Mouse (Mus musculus): ENCODE results near the gene Cdk5r2.
A peak's percentile ranks its signal among the peaks of the same experiment; 100 is the strongest.

Cdk5r2 gene

DNA sequence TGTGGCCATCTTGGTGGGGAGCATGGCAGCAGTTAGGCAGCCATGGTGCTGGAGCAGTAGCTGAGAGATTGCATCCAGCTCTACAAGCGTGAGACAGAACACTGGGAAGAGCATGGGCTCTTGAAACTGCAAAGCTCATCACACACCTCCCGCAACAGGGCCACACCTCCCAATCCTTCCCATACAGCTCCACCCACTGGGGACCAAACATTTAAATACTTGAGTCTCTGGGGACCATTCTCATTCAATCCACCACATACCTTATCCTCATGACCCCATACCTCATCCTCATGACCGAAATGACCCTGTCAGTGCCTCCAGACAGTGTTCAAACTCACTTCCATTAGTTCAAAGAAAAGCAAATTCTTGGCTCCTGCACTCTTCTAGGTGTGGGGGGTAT, 21.5 kb upstream of the Cdk5r2 start:
- H3K4me1 ChIP-seq (replicated peaks; ENCODE audit: low read depth, low read length), result peaks cover 27% of the 10 kb centered on the region
- H3K9me3 ChIP-seq (ENCODE audit: low read length), result no peaks in the 10 kb centered on the region
- no peaks in the 10 kb centered on the region for H3K36me3 ChIP-seq (ENCODE audit: insufficient read depth, low read length)
- no peak overlapping the region for H3K4me3 ChIP-seq (replicated peaks; ENCODE audit: low read length)
- no peak for TF ChIP-seq POU5F1 (IDR thresholded peaks at IDR 0.05; ENCODE audit: borderline replicate concordance, low read length)
- TF ChIP-seq NANOG (IDR thresholded peaks at IDR 0.05; ENCODE audit: borderline replicate concordance, low read length), result no peak
- TF ChIP-seq CTCF (conservative IDR thresholded peaks at IDR 0.05; ENCODE audit: low read length), result no peak
- H3K27me3 ChIP-seq (ENCODE audit: insufficient read depth, low read length), result peaks cover 10% of the 10 kb centered on the region

- no peaks in the 10 kb centered on the region for H3K36me3 ChIP-seq (ENCODE audit: insufficient read depth, low read length)
Observed at GRCm38 (mm10) chr1:74843090-74843489, 11.6 kb upstream of the Cdk5r2 start.

GRCm38 (mm10) chr1:74846341-74846740, 8.4 kb upstream of the Cdk5r2 start:
- no peaks in the 10 kb centered on the region for H3K36me3 ChIP-seq (ENCODE audit: insufficient read depth, low read length)
- H3K4me3 ChIP-seq (replicated peaks; ENCODE audit: low read length), result no peak overlapping the region
- peaks cover 23% of the 10 kb centered on the region for H3K4me1 ChIP-seq (replicated peaks; ENCODE audit: low read depth, low read length)
- H3K27me3 ChIP-seq (ENCODE audit: insufficient read depth, low read length), result peaks cover 35% of the 10 kb centered on the region
- TF ChIP-seq CTCF (conservative IDR thresholded peaks at IDR 0.05; ENCODE audit: low read length) (no peak), NANOG (IDR thresholded peaks at IDR 0.05; ENCODE audit: borderline replicate concordance, low read length) (no peak), POU5F1 (IDR thresholded peaks at IDR 0.05; ENCODE audit: borderline replicate concordance, low read length) (no peak)
- H3K9me3 ChIP-seq (ENCODE audit: low read length), result no peaks in the 10 kb centered on the region

More at GRCm38 (mm10) chr1:74843090-74843489, 11.6 kb upstream of the Cdk5r2 start:
- Histone ChIP-seq H3K9me3 (ENCODE audit: low read length) (no peaks in the 10 kb centered on the region), H3K4me1 (replicated peaks; ENCODE audit: low read depth, low read length) (peaks cover 5% of the 10 kb centered on the region), H3K27me3 (ENCODE audit: insufficient read depth, low read length) (peaks cover 29% of the 10 kb centered on the region), H3K4me3 (replicated peaks; ENCODE audit: low read length) (no peak overlapping the region)
- TF ChIP-seq POU5F1 (IDR thresholded peaks at IDR 0.05; ENCODE audit: borderline replicate concordance, low read length) (no peak), NANOG (IDR thresholded peaks at IDR 0.05; ENCODE audit: borderline replicate concordance, low read length) (no peak), CTCF (conservative IDR thresholded peaks at IDR 0.05; ENCODE audit: low read length) (no peak)

DNA sequence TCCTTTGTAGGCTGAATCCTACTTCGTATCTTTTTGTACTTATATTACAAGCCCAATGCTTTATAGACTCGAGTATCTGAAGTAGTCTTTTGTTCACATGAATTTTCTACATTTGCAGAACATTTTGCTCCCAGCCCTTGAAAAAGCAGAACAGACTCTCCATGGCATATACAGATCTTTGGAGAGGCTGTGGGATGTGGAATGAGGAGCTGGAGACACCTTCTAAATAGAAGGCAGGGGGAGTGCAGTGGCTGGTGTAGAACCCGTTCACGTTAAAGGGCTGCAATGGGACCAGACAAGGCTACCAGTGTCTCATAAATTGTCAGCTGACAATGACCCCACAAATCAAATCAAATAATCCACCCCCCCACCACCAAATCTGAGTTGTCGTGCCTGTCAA, 5.8 kb upstream of the Cdk5r2 start:
- no peak for TF ChIP-seq POU5F1 (IDR thresholded peaks at IDR 0.05; ENCODE audit: borderline replicate concordance, low read length)
- TF ChIP-seq NANOG (IDR thresholded peaks at IDR 0.05; ENCODE audit: borderline replicate concordance, low read length), result no peak
- no peak for TF ChIP-seq CTCF (conservative IDR thresholded peaks at IDR 0.05; ENCODE audit: low read length)
- Histone ChIP-seq H3K27me3 (ENCODE audit: insufficient read depth, low read length) (peaks cover 49% of the 10 kb centered on the region), H3K36me3 (ENCODE audit: insufficient read depth, low read length) (no peaks in the 10 kb centered on the region), H3K4me3 (replicated peaks; ENCODE audit: low read length) (no peak overlapping the region), H3K9me3 (ENCODE audit: low read length) (no peaks in the 10 kb centered on the region), H3K4me1 (replicated peaks; ENCODE audit: low read depth, low read length) (peaks cover 42% of the 10 kb centered on the region)

DNA sequence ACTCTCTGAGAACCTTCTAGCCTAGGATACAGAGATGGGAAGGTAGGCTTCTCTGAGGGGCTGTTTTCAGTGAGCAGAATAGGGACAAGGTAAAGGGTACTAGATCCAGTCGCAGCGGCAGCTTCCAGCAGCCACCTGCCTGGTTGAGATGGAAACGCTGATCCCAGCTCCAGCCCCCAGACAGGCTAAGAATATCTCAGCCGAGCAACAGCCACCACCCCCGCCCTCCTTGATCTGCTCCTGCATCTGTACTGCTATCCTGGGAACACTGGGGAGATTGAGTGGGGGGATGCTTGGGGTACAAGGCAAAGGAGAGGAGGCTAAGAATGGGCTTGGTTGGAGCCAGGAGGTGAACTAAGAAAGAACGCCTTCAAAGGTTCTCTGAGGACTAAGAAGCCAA, 4.5 kb upstream of the Cdk5r2 start:
- H3K4me1 ChIP-seq (replicated peaks; ENCODE audit: low read depth, low read length), result peaks cover 49% of the 10 kb centered on the region
- no peak overlapping the region for H3K4me3 ChIP-seq (replicated peaks; ENCODE audit: low read length)
- no peak for TF ChIP-seq CTCF (conservative IDR thresholded peaks at IDR 0.05; ENCODE audit: low read length)
- no peak for TF ChIP-seq POU5F1 (IDR thresholded peaks at IDR 0.05; ENCODE audit: borderline replicate concordance, low read length)
- no peak for TF ChIP-seq NANOG (IDR thresholded peaks at IDR 0.05; ENCODE audit: borderline replicate concordance, low read length)
- H3K9me3 ChIP-seq (ENCODE audit: low read length), result no peaks in the 10 kb centered on the region
- H3K27me3 ChIP-seq (ENCODE audit: insufficient read depth, low read length), result peaks cover 48% of the 10 kb centered on the region
- H3K36me3 ChIP-seq (ENCODE audit: insufficient read depth, low read length), result no peaks in the 10 kb centered on the region

DNA sequence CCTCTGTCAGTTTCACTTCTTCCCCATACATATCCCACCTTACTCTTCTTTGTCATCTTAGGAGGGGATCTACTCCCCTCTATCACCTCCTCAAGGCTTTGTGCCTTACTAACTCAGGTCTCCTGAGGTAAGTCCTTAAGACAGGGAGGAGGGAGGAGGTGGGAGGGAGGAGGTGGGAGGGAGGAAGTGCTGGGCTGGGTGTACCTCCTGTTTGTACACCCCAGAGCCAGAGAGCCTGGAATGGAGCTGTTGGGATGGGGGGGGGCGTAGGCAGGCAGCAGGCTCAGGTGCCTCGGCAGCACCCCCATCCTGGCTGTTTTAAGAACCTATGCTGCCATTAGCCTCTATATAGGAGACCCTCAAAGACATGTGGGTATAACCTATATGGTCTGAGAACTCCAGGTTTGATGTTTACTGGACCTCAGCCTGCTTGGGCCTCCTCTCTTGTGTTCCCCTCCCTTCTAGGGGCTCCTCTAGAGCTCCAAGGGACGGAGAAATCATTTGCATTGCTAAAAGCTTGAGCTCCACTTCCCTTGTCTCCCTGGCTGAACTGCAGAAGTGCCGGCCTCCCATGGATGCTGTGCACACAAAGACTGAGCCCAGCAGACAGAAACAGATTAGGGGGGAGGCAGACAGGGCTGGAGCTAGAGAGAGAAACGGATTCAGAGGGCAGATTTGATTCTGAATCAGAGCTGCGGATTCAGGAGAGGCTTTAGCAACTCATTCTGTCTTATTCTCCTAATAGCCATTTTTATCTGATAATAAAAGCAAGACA, 3.5 kb upstream of the Cdk5r2 start:
- H3K4me1 ChIP-seq (replicated peaks; ENCODE audit: low read depth, low read length), result peaks cover 55% of the 10 kb centered on the region
- no peak for TF ChIP-seq NANOG (IDR thresholded peaks at IDR 0.05; ENCODE audit: borderline replicate concordance, low read length)
- TF ChIP-seq POU5F1 (IDR thresholded peaks at IDR 0.05; ENCODE audit: borderline replicate concordance, low read length), result 0 out of 2 replicates have a peak, but pooled peaks have one; percentile 43
- no peak for TF ChIP-seq CTCF (conservative IDR thresholded peaks at IDR 0.05; ENCODE audit: low read length)
- H3K36me3 ChIP-seq (ENCODE audit: insufficient read depth, low read length), result no peaks in the 10 kb centered on the region
- H3K9me3 ChIP-seq (ENCODE audit: low read length), result no peaks in the 10 kb centered on the region
- peaks cover 55% of the 10 kb centered on the region for H3K27me3 ChIP-seq (ENCODE audit: insufficient read depth, low read length)
- peak overlapping the region; percentile 33 for H3K4me3 ChIP-seq (replicated peaks; ENCODE audit: low read length)

DNA sequence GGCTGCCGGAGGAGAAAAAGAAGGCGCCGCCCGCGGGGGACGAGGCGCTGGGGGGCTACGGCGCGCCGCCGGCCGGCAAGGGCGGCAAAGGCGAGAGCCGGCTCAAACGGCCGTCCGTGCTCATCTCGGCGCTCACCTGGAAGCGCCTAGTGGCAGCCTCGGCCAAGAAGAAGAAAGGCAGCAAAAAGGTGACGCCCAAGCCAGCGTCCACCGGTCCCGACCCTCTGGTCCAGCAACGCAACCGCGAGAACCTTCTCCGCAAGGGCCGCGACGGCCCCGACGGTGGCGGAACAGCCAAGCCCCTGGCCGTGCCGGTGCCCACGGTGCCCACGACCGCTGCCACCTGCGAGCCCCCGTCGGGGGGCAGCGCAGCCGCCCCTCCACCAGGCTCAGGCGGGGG, 422 bp downstream of the Cdk5r2 start:
- Histone ChIP-seq H3K36me3 (ENCODE audit: insufficient read depth, low read length) (no peaks in the 10 kb centered on the region), H3K4me1 (replicated peaks; ENCODE audit: low read depth, low read length) (peaks cover 83% of the 10 kb centered on the region), H3K4me3 (replicated peaks; ENCODE audit: low read length) (peak overlapping the region; percentile 84), H3K9me3 (ENCODE audit: low read length) (no peaks in the 10 kb centered on the region), H3K27me3 (ENCODE audit: insufficient read depth, low read length) (peaks cover 58% of the 10 kb centered on the region)
- TF ChIP-seq POU5F1 (IDR thresholded peaks at IDR 0.05; ENCODE audit: borderline replicate concordance, low read length) (no peak), CTCF (conservative IDR thresholded peaks at IDR 0.05; ENCODE audit: low read length) (no peak), NANOG (IDR thresholded peaks at IDR 0.05; ENCODE audit: borderline replicate concordance, low read length) (no peak)

- Histone ChIP-seq H3K4me3 (replicated peaks; ENCODE audit: low read length) (peak overlapping the region; percentile 84), H3K9me3 (ENCODE audit: low read length) (no peaks in the 10 kb centered on the region), H3K4me1 (replicated peaks; ENCODE audit: low read depth, low read length) (peaks cover 76% of the 10 kb centered on the region), H3K36me3 (ENCODE audit: insufficient read depth, low read length) (no peaks in the 10 kb centered on the region), H3K27me3 (ENCODE audit: insufficient read depth, low read length) (peaks cover 53% of the 10 kb centered on the region)
- TF ChIP-seq POU5F1 (IDR thresholded peaks at IDR 0.05; ENCODE audit: borderline replicate concordance, low read length), result no peak
- no peak for TF ChIP-seq CTCF (conservative IDR thresholded peaks at IDR 0.05; ENCODE audit: low read length)
- TF ChIP-seq NANOG (IDR thresholded peaks at IDR 0.05; ENCODE audit: borderline replicate concordance, low read length), result no peak
Observed at GRCm38 (mm10) chr1:74855651-74856438, 1.1 kb downstream of the Cdk5r2 start.
